Mouse (Mus musculus) gastrocnemius, adult 8-10 months (tissue): ENCODE data around the gene Lamtor5. TPM values are rescaled to one million over a fixed set of nuclear protein-coding genes. Genes with fewer than 3 reads are reported as not detected.
"Not testable (repeated sequence)": the region's sequence is repeated elsewhere in the genome, so short reads cannot be mapped to it uniquely, and the experiment has no call there.

Experiments used
- DNase-seq, 2 experiments: peaks; one replicate each; pipeline ENCODE4 v3.0.0; 2022; ENCODE audit warnings: low spot score in 2 of 2
- total RNA-seq, 4 experiments: library from RNA; stranded (reverse); gene quantifications; 2 replicates each; pipeline ENCODE4 v1.2.4; 2022

Lamtor5 gene
- total RNA-seq, 4 experiments from 2014 or later = 53.4 to 72.8 (median 63.4) TPM

DNA sequence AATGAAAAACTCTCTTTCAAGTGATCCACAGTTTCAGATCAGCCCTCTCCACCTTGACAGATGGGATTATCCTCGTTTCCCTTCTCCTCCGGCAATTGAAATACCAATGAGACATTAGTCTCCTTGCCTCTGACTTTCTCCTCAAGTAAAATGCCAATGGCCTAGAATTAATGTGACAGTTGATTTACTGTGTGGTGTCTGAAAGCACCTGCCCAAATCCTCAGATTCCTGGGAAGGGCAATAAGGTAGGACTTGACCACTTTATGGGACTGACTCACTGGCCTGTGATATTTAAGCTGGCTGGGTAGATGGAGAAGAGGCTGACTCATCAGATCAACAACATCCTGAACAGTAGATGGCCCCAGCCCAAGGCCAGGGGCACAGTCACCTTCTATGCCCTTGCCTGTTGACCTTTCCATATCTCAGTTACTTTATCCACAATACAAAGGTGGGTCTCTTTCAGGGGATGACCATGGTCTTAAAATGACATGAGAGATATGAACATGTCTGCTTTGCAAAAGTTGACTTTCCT lies 11.8 kb upstream of the Lamtor5 start:
- no peak for DNase-seq

DNA sequence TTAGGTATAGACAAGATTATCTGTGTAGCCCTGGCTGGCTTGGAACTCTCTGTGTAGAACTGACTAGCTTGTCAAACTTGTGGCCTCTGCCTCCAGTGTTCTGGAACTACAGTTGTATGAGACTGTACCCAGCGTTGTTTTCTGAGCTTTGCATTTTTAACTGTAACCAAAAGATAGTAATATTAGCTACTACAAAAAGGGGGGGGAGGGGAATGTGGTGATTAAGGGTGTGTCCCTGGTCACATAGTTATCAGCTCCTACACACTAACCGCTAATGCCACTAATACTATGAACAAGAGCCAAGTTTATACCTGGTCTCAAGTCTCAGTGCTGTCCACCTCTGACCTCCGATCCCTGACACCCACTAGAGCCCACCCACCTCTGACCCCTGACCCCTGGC lies 6.2 kb upstream of the Lamtor5 start:
- no peak for DNase-seq

DNA sequence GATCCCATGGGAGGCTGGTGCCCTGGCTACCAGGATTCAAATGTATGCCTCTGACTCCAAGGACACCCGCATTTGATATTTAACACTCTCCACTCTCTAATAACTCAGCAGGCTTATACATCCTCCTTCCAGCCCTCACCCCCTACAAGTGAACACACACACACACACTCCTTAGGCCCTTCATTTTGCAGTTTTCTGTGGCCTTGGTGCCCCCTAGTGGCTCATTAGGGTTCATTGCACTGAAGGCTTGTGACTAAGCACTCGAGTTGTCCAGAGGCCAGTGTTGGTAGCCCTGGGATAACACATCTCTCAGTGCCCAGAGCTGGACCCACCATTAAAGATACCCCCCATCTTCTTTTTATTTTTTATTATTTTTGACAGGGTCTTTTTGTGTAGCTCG lies 4.8 kb upstream of the Lamtor5 start:
- peak; percentile 31 to 45 for DNase-seq

DNA sequence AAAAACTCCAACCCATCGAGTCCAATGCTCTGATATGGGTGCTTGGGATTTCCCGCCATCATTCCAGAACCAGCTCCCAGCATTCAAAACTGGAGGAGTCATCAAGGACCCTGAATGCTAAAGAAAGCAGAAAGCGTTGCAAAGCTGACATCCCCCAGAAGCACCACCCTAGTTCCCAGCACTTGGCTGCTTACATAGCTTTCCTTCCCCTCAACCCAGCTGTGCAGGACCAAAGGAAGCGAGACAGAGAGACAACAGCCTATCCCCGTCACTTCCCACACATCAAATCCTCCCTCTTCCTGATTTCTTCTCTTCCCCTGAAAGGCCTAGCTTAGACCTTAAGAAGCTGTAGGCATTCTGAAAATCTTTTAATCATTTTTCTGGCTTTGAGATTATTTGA lies 3.3 kb upstream of the Lamtor5 start:
- no peak for DNase-seq

DNA sequence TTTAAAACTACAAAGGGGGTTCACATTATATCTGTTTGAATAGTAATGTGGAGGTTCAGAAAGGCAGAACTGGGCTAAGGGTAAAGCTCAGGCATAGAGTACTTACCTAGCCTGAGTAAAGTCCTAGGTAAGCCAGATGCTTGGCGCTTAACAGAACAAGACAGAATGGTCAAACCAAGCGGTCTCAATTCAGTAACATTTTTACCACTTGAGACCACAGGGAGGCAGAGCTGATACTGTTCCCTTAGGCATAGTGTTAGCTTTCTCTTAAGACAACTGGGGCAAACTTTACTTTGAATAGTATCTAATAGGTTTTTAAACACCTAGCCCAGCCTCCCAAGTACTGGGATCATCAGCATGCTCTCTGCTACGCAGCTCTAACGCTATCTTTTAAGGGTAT lies 2.7 kb upstream of the Lamtor5 start:
- DNase-seq = no peak

DNA sequence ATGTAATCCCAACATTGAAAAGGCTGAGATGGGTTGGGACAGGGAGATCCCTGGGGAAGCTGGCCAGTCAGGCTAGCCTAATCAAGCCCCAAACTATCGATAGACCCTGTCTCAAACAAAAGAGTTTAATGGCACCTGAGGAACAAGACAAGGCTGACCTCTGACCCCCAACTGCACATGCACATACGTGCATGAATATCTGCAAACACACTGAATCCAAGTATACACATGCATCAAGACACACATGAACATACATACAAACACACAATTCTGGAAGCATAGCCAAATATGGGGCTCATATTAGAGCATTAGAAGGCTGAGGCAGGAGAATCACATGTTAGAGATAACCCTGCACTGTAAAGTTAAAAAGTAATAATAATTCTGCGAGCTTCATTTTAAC lies 2.0 kb upstream of the Lamtor5 start:
- no peak for DNase-seq

DNA sequence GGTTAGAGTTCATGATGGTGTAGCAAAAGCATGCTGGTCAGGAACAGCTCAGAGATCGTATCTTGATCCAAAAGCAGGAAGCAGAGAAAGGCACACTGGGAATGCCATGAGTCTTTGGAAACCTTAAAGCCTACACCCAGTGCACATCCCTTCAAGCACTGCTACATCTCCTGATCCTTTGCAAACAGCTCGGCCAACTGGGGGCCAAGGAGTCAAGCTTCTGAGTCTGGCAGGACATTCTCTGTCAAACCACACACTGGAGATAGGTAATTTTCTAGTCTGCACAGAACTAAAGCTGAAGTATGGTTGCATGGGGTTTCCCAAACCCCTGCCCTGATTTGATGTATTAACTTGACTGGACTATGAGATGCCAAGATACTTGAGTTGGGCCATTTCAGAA lies 7.5 kb downstream of the Lamtor5 start:
- no peak for DNase-seq

DNA sequence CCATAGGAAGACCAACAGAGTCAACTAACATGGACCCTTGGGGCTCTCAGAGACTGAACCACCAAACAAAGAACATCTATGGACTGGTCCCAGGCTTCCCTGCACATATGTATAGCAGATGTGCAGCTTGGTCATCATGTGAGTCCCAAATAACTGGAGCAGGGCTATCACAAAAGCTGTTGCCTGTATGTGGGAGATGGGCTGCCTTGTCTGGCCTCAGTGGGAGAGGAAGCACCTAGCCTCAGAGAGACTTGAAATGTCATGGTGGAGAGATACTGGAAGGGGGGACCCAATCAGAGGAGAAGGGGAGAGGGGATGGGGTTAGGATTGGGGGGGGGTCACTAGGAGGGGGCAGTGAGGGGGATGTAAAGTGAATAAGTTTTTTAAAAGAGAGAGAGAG lies 8.7 kb downstream of the Lamtor5 start:
- no peak for DNase-seq

DNA sequence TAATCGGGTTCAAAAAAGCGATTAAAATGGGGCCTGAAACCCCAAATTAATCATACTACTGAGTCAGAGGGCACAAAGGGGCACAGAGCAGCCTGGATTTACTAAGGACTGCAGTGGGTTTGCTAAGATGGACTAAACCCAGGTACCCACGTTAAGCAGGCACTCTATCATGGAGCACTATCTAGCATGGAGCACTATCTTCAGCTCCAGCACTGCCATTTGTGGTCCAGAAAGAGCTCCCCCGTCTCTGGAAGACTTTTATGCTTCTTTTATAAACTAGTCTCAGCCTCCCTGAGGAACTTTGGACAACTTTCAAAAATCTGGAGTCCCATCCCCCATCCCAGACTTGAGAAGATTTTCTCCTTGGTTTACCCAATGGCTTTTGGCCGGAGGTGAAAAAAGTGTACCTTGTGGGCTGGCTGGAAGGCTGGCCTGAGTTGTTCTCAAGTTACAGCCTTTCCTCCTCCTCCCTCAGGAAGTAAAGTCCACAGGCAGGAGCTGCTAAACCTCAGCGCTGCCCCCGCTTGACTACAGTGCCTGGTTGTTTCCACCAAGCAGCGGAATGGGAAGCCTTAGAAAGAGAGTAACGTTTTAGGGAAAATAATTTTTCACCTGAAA lies 12.2 kb downstream of the Lamtor5 start, which contains the start of gene Slc16a4:
TSS of gene Slc16a4 (plus strand) at position 467 of the 618 bp plus-strand sequence.
- DNase-seq = no peak

DNA sequence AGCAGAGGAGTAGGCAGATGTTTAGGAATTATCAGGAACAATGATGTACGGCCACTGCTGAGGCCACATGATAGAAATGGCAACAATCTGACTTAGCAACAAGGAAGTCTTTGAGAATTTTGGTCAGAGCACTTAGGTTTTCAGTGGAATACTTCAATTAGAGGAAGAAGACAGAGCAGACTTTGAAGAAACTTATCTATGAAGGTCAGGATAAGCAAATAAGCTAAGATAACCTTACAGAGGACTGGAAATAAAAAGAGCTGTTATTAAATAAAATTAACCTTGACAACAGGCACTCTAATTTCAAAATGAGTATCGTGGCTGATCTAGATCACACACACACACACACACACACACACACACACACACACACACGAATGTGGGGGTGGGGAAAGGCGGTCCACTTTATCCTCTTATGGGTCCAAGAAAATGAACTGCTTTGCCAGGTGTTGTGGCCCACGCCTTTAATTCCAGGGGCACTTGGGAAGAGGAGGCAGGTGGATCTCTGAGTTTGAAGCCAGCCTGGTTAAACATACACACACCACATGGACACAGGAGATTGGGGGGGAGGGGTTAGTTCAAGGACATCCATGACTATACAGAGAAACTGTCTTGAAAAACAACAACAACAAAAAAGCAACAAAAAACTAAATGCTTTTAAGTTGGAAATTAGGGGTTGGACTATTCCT lies 17.2 kb downstream of the Lamtor5 start:
- DNase-seq = no peak

DNA sequence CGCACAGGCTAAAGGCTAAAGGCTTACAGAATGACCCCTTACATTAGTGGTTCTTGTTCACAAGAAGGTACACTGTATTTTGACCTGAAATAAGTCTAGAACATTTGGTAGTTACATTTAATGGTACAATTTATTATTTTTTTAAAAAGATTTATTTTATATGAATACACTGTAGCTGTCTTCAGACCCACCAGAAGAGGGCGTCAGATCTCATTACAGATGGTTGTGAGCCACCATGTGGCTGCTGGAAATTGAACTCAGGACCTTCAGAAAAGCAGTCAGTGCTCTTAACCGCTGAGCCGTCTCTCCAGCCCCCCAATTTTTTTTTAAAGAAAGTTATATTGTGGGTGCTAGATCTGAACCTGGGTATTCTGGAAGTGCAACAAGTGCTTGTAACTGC lies 18.3 kb downstream of the Lamtor5 start:
- DNase-seq = not testable (repeated sequence)

DNA sequence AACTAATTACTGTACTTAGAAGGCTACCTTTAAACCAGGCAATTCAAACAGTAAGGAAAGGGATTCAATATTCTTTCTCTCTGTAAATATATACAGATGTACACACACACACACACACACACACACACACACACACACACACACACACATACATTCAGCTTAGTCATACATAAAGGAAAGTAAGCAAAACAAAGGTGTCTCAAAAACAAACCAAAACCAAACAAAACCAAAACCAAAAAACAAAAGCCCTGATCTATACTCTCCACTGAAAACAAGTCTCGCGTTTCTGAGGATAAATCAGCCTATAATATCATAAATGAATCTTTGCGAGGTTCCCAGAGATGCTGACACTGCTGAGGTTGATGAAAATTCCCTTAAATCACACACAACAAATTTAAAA lies 38.7 kb downstream of the Lamtor5 start:
- no peak for DNase-seq

DNA sequence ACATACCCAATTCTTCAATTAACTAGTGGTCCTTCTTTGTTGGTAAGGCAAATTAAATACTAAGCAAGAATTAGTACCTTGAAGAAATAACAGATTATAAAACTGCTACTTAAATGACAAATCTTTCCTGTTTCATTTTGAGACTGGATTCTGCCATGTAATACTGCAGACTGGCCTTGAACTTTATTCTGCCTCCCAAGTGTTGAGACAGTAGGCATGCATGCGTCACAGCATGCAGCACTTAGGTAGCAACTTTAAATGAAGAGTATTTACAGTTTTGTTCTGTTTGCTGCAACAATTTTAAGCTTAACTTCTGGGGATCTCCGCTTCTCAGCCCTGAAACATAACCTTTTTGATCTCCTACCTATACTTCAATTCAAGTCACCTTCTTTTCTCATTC lies 42.5 kb downstream of the Lamtor5 start:
- no peak for DNase-seq

DNA sequence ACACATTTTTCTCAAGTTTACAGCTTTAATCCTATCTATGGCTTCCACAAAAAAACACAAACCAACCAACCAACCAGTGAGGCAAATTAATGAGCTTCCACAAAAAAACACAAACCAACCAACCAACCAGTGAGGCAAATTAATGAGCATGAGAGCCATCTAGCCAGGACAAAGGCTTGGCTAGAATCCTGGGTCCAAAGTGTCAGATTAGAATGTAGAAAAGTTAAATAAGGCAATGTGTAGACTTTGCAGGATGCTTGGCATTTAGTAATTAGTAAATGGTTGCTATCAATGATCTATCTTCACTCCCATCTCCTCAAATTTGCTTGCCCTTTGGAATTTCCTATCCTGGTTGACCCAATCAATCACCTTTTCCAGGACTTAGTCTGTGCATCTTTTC lies 43.1 kb downstream of the Lamtor5 start:
- DNase-seq = no peak

DNA sequence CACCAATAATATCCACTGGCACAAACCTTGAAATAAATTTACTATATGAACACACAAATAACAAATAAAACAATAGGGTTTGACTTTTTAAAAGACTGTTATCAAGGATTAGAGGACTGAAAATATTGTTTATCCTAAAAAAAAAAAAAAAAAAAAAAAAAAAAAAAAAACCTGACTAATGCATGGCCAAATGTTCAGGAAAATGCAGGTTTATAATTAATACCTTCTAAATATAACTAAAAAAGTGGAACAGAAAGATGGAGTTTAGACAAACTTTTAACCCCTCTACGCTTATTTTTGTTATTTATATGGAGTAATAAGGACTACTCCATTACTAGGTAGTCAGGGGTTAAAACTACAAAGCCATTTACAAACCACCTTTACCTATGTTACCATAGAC lies 47.8 kb downstream of the Lamtor5 start:
- no peak for DNase-seq

DNA sequence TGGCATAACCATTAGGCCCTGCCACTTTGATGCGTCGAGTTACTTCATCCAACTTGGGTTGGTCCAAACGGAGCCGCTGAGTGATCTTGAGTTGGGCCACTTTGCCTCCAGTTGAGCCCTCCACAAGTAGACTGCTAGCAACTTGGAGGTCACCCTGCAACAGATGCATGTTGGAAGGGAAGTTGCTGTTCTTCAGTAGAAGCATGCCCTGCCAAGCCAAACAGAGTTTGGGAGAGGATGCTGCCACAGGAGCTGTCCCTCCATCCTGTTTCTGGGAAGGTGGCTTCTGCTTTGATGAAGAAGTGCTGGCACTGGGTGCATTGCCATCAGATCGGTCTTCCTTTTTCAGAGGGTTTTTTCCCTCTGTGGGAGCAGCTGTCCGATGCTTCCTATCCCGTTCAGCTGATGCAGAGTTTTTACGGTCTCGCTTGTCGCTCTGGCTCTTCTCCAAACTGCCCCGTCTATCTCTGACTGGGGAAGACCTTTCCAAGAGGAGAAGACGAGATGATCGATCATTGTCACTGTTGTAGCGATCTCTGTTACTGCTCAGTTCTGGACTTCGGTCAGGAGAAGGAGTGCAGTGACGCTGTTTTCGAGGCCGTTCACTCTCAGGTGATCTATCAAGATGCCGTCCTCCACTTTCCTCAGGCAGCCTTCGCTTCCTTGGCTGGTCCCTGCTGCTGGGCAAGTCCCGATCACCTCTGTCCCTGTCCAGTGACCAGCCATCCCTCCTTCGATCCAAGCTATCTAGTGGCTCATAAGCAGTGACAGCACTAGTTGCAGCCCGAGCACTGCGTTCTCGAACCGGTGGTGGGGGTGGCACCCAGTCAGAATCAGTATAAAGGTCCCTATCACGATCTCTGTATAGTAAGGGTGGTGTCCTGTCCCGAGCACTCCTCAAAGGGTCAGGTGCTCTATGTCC lies 52.1 kb downstream of the Lamtor5 start:
- DNase-seq = no peak

DNA sequence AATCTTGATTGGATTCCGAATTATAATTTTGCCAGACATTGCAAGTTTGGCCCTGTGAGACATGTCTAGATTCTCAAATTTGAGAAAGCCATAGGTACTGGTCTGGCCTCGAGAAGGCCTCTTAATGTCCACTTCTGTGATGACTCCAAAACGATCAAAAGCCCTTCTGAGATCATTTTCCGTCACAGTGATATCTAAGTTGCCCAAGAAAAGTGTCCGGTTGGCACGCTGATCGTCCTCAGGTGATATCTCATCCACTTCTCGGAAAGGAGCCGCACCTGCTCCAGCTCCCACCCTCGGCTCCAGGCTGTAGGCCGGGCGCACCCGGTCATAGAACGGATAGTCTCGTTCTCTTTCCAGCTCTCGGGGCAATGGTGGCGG lies 53.1 kb downstream of the Lamtor5 start:
- no peak for DNase-seq

DNA sequence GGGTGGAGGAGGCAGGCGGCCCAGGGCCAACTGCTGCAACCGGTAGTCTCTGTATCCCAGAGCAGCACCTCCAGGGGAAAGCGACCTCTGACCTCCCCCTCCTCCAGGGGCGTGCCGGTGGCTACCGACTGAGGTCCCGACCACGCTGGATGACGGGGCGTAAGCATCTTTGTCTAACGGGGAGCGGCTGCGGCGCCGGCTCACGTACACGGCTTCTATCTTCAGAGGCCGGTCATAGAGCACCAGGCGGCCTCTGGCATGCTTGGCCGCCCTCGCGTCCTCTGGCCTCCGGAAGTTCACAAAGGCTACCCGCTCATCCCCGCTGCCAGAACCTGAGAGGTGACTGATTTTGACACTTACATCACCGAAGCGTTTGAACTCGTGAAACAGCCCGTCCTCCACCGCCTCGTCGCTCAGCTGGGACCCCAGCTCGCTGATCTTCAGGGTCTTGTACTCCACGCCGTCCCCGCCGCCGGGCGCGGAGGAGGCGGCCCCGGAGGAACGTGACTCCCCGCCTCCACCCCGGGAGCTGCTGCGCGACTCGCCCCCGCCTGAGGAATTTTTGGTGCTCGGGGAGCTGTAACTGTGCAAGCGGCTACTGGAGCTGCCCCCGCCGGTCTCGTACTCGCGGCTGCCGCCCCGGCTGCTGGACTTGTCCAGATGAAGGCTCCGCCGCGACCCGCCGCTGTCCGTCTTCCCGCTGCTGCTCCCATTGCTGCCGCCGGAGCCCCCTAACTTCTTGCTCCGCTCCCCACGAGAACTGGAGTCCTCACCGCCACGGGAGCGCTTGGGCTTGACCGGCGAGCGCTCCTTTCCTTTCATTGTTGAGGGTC lies 53.7 kb downstream of the Lamtor5 start:
- DNase-seq = peak in 1 of 2 experiments; percentile 15

DNA sequence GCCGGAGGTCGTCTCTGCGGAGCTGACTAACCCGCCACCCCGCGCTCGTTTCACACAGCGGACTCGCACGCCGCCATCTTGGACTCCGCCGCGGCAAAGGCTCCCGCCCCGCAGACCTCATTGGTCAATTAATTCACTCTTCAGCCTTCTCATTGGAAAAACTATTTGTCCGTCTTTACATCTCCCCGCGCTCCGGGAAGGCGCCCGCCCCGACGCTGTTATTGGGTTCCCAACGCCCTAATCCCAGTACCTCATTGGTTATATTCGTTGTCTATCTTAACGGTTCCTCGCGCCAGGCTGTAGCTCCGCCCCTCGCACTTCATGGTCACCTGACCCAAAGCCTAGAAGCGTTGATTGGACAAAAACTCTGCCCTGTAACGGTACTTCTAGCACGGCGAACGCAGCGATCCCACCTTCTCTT lies 54.3 kb downstream of the Lamtor5 start:
- peak; percentile 96 to 98 for DNase-seq
